Mouse (Mus musculus) midbrain, embryonic 10.5 days (tissue): ENCODE measurements around the gene Kazn. TPM values are rescaled to one million over a fixed set of nuclear protein-coding genes. Genes with fewer than 3 reads are reported as not detected.

Experiments
- DNase-seq: peaks from one replicate; pipeline ENCODE4 v3.0.0-alpha.2; 2017; ENCODE audit warnings: low spot score
- H3K27ac ChIP-seq: fragments of 300-500 bp; sonication (generic); replicated peaks from 2 replicates; pipeline ENCODE4 v1.5.1; 2016; ENCODE audit warnings: mild to moderate bottlenecking
- H3K27me3 ChIP-seq: fragments of 300-500 bp; sonication (generic); 2 replicates; pipeline ENCODE4 v1.6.1; 2016; ENCODE audit warnings: low read depth, mild to moderate bottlenecking; ENCODE audit not compliant: poor library complexity, severe bottlenecking
- H3K36me3 ChIP-seq: fragments of 300-500 bp; sonication (generic); 2 replicates; pipeline ENCODE4 v1.6.1; 2016; ENCODE audit warnings: mild to moderate bottlenecking, moderate library complexity
- H3K4me1 ChIP-seq: fragments of 300-500 bp; sonication (generic); 2 replicates; pipeline ENCODE4 v1.6.1; 2016
- H3K4me3 ChIP-seq: fragments of 300-500 bp; sonication (generic); 2 replicates; pipeline ENCODE4 v1.5.1; 2016; ENCODE audit warnings: mild to moderate bottlenecking, moderate library complexity
- H3K9me3 ChIP-seq: fragments of 300-500 bp; sonication (generic); replicated peaks from 2 replicates; pipeline ENCODE4 v1.6.1; 2016; ENCODE audit warnings: mild to moderate bottlenecking
- WGBS: fragments of 180-500 bp; shearing (Covaris S2); methylation state at CpG from one replicate; pipeline ENCODE4 v1.1.7; 2016; 5-methylcytosine and 5-hydroxymethylcytosine counted together
- polyA plus RNA-seq: library from polyadenylated mRNA; unstranded; fragments of >200 nt; fragmentation: Nextera tagmentation; extraction: Ambion mirVana; gene quantifications from 2 replicates; pipeline ENCODE4 v1.2.1, GENCODE M21; 2016

Gene Kazn
- polyA plus RNA-seq, 1 experiment from 2014 or later: 9.4 TPM

DNA sequence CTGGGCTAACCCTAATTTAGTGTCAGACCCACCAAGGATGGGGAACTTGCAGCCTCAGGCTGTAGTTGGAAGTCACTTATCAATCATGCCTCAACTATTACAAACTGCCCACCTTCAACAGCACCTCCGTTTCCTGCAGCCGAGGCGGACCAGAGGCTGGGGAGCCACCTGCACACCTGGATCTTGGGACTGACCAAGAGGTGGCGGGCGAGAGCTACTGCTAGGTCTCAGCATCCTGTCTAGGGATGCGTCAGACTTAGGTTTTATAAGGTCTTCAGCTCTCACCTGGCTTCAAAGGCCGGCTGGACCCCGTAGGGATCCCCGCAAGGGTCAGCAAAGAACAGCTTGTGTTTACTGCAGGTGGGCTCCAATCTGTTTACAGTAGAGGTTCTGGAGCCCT, 90.0 kb downstream of the Kazn start:
- DNase-seq: no peak
- Histone ChIP-seq H3K36me3 (peaks cover 61% of the 10 kb centered on the region), H3K27me3 (no peaks in the 10 kb centered on the region), H3K9me3 (no peaks in the 10 kb centered on the region), H3K27ac (no peak overlapping the region), H3K4me3 (no peak overlapping the region), H3K4me1 (peaks cover 10% of the 10 kb centered on the region; the same call in 1 of the 2 replicates)
- 78% methylated on average over 9 of the region's 9 CpGs for WGBS

DNA sequence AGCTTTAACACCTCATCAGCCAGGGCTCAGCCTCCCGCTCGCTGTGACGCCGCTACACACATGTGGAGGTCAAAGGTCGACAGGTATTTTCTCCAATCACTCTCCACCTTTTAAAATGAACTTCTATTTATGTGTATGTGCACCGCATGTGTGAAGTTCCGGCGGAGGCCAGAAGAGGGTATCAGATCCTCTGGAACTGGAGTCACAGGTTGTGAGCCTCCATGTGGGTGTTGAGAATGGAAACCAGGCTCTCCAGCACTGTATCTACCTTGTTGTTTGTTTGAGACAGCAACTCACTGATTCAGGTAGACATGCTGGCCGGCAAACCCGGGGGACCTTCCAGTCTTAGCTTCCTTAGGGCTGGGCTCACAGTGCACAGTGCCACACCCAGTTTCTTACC, 91.5 kb downstream of the Kazn start:
- H3K4me1 ChIP-seq: no peaks in the 10 kb centered on the region
- H3K9me3 ChIP-seq: no peaks in the 10 kb centered on the region
- 95% methylated on average over 10 of the region's 10 CpGs for WGBS
- no peak for DNase-seq
- H3K27me3 ChIP-seq: no peaks in the 10 kb centered on the region
- no peak overlapping the region for H3K27ac ChIP-seq
- peaks cover 68% of the 10 kb centered on the region for H3K36me3 ChIP-seq
- no peak overlapping the region for H3K4me3 ChIP-seq

DNA sequence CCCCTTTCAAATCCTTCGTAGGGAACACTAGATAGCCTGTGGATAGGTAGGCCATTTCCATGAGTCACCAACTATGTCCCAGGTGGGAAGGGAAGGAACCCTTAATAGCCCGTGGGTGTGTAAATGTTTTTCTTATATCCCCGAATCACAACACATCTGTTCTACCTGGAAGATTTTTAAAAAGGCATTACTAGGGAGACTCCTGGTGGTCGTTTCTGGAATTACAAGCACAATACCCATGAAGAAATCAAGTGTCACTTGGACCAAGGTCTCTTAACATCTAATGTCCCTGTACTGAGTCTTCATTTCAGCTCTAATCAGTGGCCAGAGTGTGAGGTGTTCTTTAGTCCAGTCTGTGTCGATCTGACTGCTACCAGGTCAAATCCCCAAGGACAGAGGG, 95.1 kb downstream of the Kazn start:
- WGBS: 51% methylated on average over 5 of the region's 5 CpGs
- Histone ChIP-seq H3K9me3 (no peaks in the 10 kb centered on the region), H3K4me3 (no peak overlapping the region), H3K27me3 (no peaks in the 10 kb centered on the region), H3K36me3 (peaks cover 69% of the 10 kb centered on the region), H3K27ac (no peak overlapping the region), H3K4me1 (peaks cover 11% of the 10 kb centered on the region)
- DNase-seq: no peak

DNA sequence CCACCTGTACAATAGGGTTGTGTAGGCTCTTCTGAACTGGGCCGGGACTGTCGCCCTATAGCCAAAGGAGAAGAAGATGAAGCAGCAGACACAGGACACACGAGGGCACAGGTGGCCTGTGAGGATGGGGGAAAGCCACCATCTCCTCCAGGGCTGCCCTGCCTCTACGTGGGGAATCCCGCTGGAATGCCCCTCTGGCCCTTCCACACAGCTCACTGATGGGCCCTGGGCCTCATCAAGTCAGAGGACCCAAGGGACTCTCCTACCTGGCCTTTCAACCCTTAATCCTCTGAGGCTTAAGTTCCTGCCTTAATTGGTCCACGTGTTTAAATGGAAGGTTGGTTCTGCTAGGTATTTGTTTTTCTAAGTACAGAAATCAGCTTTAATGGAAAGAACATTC, 95.9 kb downstream of the Kazn start:
- H3K27ac ChIP-seq: no peak overlapping the region
- peaks cover 19% of the 10 kb centered on the region for H3K4me1 ChIP-seq
- H3K36me3 ChIP-seq: peaks cover 61% of the 10 kb centered on the region
- no peaks in the 10 kb centered on the region for H3K9me3 ChIP-seq
- H3K27me3 ChIP-seq: no peaks in the 10 kb centered on the region
- WGBS: 88% methylated on average over 6 of the region's 6 CpGs
- H3K4me3 ChIP-seq: no peak overlapping the region
- no peak for DNase-seq

DNA sequence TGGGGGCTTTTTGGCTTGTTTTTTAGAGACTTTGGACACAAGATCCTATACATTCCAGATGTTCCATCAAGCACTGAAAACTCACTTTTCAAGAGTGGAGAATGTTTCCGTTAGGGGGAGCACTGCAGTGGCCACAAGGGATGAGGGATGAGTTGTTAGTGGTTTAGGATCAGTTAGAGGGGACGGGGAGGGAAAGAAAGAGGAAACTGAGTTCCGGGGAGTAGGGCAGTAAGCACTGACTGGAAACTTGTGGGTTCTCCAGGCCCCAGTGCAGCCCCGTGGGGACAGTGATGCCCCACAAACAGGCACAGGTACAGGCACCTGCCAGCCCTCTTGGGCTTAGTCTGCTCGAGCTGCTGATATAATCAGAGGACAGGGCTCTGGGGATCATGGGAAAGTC, 99.5 kb downstream of the Kazn start:
- no peaks in the 10 kb centered on the region for H3K27me3 ChIP-seq
- no peak for DNase-seq
- H3K4me1 ChIP-seq: peaks cover 31% of the 10 kb centered on the region
- H3K36me3 ChIP-seq: peaks cover 29% of the 10 kb centered on the region
- H3K27ac ChIP-seq: peak overlapping the region; percentile 55
- H3K4me3 ChIP-seq: no peak overlapping the region
- 84% methylated on average over 5 of the region's 5 CpGs for WGBS
- H3K9me3 ChIP-seq: no peaks in the 10 kb centered on the region

DNA sequence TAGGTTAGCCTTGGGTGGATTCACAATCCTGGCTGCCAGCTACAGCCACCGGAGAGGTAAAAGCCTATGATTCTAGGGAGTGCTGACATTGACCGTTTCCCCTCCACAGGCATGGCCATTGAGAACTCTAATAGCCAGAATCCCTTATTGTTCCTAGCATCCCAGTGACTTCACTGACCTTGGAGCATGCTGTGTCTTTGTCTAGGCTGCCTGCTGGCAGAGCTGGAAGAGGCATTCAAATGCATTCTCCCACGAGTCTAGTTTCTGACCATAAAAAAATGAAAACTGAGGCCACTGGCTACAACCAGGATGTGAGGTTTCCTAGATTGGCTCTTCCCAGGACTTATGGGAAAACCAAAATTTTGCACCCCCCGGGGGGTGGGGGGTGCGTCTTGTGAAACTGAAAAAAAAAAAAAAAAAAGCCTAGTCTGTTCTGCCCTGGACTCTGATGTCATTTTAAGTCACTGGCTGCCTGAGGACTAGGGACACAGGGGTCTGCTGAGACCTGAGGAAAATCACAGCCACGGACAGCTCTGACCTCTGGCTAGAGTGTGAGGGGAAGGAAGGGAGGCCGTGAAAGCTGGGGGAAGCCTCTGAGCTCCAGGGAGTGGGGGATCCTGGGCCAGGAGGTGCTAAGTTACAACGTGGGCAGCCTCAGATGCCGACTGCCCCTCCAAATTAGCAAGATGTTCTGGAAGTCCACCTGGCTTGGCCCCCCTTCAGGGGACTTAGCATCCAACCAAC, 100.7 kb downstream of the Kazn start:
- DNase-seq: peak; percentile 64
- Histone ChIP-seq H3K4me1 (peaks cover 31% of the 10 kb centered on the region), H3K27me3 (no peaks in the 10 kb centered on the region), H3K36me3 (peaks cover 22% of the 10 kb centered on the region), H3K27ac (peak overlapping the region; percentile 87), H3K9me3 (no peaks in the 10 kb centered on the region), H3K4me3 (peak overlapping the region; percentile 16; the same call in 1 of the 2 replicates)
- WGBS: 18% methylated on average over 9 of the region's 9 CpGs

DNA sequence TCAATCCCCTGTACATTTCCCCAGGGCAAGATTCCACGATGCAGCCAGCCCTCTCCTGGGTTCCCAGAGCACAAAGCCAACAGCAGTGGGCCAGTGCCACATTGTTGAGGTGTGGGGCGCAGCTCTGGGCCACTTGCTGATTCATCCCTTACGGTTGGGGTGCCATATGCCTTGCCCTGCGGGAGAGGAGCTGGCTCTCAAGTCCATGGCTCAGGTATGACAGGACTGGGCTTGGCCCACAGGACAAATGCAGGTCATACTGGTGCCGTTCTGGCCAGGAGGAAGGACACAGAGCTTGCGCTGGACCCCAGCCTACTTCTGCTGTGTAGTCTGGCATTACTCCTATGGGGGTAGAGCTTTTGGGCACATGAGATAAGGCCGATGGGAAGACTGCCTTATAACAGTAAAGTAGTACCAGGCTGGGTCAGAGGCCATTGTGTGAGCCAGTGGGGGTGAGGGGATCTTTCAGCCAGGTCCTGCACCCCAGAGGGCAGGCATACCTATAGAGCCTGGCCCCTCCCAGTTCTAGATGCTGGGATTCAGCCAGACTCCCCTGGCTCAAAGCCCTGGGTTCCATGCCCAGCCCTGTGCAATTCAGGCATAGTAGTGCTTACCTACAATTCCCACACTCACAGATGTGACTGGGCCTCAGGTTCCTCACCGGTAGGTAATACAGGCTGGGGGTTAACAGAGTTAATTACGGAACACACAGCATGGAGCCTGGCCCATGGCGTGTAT, 102.3 kb downstream of the Kazn start:
- no peak for DNase-seq

DNA sequence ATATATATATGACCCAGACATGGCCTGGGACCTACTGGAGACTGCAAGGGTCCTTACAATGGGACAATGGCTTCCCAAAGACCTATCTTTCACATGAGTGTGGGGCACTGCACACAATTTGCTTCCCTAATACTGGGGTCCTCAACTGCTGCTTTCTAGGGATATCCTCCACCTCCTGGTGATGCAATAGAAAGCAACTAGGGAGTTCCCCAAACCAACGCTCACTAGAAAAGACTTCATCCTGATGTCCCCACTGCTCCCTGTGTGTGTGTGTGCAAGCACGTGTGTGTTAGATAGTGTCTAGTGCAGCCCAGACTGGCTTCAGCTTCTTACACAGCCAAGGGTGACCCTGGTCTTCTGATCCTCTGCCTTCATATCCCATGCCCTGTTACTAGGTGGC, 103.7 kb downstream of the Kazn start:
- 88% methylated on average over 2 of the region's 2 CpGs for WGBS
- H3K4me3 ChIP-seq: no peak overlapping the region

More for the DNA sequence above, 102.3 kb downstream of the Kazn start:
- peak overlapping the region; percentile 38 for H3K27ac ChIP-seq
- H3K4me1 ChIP-seq: peaks cover 31% of the 10 kb centered on the region
- no peak overlapping the region for H3K4me3 ChIP-seq
- peaks cover 10% of the 10 kb centered on the region for H3K36me3 ChIP-seq
- WGBS: 90% methylated on average over 10 of the region's 10 CpGs
- no peaks in the 10 kb centered on the region for H3K27me3 ChIP-seq
- H3K9me3 ChIP-seq: no peaks in the 10 kb centered on the region

DNA sequence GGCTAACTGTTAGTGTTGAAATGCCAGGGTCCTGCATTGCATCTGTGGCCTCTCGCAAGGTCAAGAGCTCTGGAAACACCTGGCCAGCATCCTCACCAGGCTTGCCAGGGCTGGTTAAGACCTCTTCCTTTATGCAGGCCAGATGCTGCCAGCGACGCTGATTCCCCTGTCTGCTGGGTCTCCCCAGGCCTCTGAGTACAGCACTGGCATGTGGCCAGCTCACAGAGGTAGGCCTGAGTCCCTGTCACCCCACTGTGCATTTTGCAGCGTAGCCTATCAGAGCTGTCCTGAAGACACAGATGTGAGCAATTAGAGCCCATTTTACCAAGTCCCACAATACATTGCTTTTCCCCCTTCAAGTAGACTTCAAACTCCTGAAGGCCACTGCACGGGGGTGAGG, 109.0 kb downstream of the Kazn start:
- H3K27ac ChIP-seq: no peak overlapping the region
- H3K36me3 ChIP-seq: no peaks in the 10 kb centered on the region

More for the DNA sequence above, 103.7 kb downstream of the Kazn start:
- Histone ChIP-seq H3K4me1 (peaks cover 35% of the 10 kb centered on the region), H3K9me3 (no peaks in the 10 kb centered on the region), H3K36me3 (no peaks in the 10 kb centered on the region), H3K27me3 (no peaks in the 10 kb centered on the region), H3K27ac (no peak overlapping the region)
- DNase-seq: no peak

DNA sequence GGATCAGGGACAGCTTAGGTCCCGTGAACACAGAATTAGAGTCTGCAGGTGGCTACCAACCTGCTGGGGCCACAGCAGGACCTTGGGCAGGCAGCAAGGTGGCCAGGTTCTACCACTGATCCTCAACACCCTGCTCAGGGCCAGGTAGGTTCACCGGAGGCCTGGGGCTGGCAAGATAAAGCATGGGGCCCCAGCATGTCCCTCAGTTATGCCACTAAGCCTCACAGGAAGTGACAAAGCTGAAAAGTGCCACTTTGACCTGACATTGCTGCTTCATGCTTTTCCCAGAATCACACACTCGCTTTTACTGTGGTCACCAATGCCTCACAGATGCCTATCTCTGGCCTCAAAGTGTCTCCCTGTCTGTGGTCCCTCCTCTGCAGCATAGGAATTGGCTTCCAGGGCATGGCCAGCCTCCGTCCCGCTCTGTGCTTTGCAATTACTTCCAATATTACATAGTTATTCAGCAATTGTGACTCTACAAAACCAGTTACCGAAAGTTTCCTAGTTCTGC, 111.9 kb downstream of the Kazn start:
- Histone ChIP-seq H3K27ac (no peak overlapping the region), H3K4me1 (peaks cover 5% of the 10 kb centered on the region; the same call in 1 of the 2 replicates)
- 84% methylated on average over 6 of the region's 6 CpGs for WGBS

More for the DNA sequence above, 109.0 kb downstream of the Kazn start:
- Histone ChIP-seq H3K4me3 (no peak overlapping the region), H3K9me3 (no peaks in the 10 kb centered on the region), H3K27me3 (no peaks in the 10 kb centered on the region), H3K4me1 (peaks cover 4% of the 10 kb centered on the region; the same call in 1 of the 2 replicates)
- no peak for DNase-seq
- WGBS: 76% methylated on average over 5 of the region's 5 CpGs

DNA sequence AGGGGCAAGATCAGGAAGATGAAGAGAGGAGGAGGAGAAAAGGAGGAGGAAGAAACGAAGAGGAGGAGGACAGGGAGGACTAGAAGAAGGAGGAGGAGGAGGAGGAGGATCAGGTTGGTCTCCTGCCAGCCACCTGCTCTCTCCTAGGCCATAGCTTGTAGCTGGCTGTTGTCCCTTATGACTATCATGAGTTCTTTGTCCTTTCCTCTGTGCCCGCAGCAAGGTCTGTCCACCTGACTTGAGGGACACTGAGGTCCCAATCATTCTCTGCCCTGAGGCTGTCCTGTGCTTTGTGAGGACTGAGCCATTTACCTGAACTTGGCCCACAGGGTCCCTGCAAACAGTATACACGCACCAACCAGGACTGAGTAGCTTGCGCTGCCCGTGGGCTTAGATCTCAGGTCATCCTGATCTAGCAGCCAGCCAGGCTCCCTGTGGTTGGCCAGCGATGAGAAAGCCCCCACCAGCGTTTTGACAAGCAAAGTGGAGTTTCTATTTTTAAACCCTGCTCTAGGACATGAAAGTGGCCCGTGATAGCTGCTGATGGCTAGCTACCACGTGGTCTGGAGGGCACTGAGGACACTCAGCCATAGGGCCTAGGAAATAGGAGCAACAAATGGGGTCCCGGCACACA, 112.4 kb downstream of the Kazn start:
- Histone ChIP-seq H3K9me3 (no peaks in the 10 kb centered on the region), H3K27ac (no peak overlapping the region), H3K4me1 (peaks cover 8% of the 10 kb centered on the region; the same call in 1 of the 2 replicates), H3K4me3 (no peak overlapping the region), H3K36me3 (no peaks in the 10 kb centered on the region), H3K27me3 (no peaks in the 10 kb centered on the region)
- DNase-seq: no peak
- 84% methylated on average over 10 of the region's 10 CpGs for WGBS

More for the DNA sequence above, 111.9 kb downstream of the Kazn start:
- Histone ChIP-seq H3K27me3 (no peaks in the 10 kb centered on the region), H3K9me3 (no peaks in the 10 kb centered on the region), H3K4me3 (no peak overlapping the region), H3K36me3 (no peaks in the 10 kb centered on the region)
- no peak for DNase-seq

DNA sequence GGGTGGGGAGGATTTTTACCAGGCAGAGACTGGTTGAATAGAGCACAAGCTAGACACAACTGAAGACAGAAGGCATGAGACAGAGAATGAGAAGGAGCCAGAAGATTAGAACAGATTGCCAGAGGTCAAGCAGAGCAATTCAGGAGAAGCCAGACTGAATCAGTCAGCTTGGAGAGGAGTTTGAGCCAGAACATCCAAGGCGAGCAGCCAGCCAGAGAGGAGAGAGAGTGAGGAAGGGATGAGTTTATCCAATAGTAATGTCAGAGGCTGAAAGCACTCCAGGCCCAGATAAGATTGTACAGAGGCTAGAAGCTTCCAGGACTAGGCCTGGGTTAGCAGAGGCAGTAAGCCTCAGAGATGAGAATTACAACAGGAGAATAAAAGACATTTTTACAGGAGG, 118.0 kb downstream of the Kazn start:
- Histone ChIP-seq H3K27me3 (no peaks in the 10 kb centered on the region), H3K27ac (no peak overlapping the region), H3K4me3 (no peak overlapping the region), H3K4me1 (peaks cover 20% of the 10 kb centered on the region), H3K36me3 (no peaks in the 10 kb centered on the region), H3K9me3 (no peaks in the 10 kb centered on the region)
- 62% methylated on average over 1 of the region's 1 CpGs for WGBS
- no peak for DNase-seq
